Comparison of ENCODE assay signal across 9 mouse cellular contexts in the genomic region with DNA sequence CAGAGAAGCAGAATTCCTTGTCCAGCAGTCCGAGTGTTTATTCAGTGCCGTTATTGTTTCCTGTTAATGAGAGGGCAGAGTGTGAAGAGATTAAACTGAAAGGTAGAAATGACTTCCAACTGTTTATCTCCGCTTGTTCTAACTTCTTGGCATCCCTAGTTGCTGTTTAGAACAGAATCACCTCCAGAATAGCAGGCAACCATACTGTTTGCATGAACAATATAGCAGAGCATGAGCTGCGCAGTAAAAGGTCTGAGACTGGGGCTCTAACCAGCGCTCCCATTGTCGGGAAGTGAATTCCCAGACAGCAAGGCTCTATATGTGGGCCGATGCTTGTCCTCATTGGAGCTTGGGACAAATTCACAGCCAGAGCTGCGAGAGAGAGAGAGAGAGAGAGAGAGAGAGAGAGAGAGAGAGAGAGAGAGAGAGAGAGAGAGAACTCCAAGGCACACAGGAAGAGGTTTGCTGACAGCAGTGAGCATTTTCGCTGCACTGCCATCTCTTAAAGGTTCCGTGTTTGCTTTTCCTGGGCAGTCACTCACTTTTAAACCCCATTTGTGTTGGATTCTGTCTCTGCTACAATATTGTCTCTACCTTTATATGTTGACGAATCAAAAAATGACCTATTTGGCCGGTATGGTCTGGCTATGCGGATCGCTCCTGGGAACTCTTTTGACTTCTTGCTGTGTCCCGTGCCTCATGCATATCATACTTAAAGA. TPM values are rescaled to one million over a fixed set of nuclear protein-coding genes. Genes with fewer than 3 reads are reported as not detected.
DNase-seq lines count a peak whose midpoint lies in the region; ATAC-seq lines count a peak whose summit lies in the region.
"Had no signal": no experiment of that assay in that cellular context is flagged by ENCODE, and none has a peak within 500 bp of the region (broad histone marks: within the 10 kb centered on the region; RNA-seq: fewer than 3 reads in every experiment).

No protein-coding gene starts in this region.

- H3K9me3 ChIP-seq in heart, embryonic 11.5 days (replicated peaks; ENCODE audit: control insufficient read depth, low read length) = no peaks in the 10 kb centered on the region

- no peak for DNase-seq in heart, postnatal 14 days
- peak; percentile 15 for DNase-seq in A20 (ENCODE audit: low read depth, low spot score)
- no peak for DNase-seq in cerebellum, postnatal 4 days (ENCODE audit: low spot score in 2 of 2)
- DNase-seq in right cerebral cortex, adult 18-20 months = no peak
- no peak for DNase-seq in urinary bladder, postnatal 25 days (ENCODE audit: low spot score)

- intact Hi-C loops in heart, postnatal 14 days (cut with DNase I) = loop anchor here (2.0 kb wide), 1 partner anchor 34 kb away; a partner anchor contains a TSS

- peak overlapping the region; percentile 38 for H3K4me2 ChIP-seq in heart, embryonic 11.5 days

- H3K4me1 ChIP-seq in heart, embryonic 11.5 days (ENCODE audit: control insufficient read depth, insufficient read depth, low read length) = no peaks in the 10 kb centered on the region

- H3K36me3 ChIP-seq in heart, embryonic 11.5 days (ENCODE audit: control insufficient read depth, insufficient read depth, low read length) = no peaks in the 10 kb centered on the region

- no peak overlapping the region for H3K4me3 ChIP-seq in heart, embryonic 11.5 days (ENCODE audit: low read depth, low read length)

- ATAC-seq in heart, embryonic 11.5 days (replicated peaks; ENCODE audit: insufficient number of reproducible peaks, low FRiP score, low TSS enrichment) = no peak
- ATAC-seq in erythroid progenitor cell, adult 5-6 weeks (replicated peaks; ENCODE audit: low FRiP score, poor library complexity, severe bottlenecking) = 0 out of 2 replicates have a peak, but pooled peaks have one; percentile 35
- ATAC-seq in megakaryocyte, adult 5-6 weeks (ENCODE audit: poor library complexity, severe bottlenecking) = peak; percentile 20

- H3K27me3 ChIP-seq in heart, embryonic 11.5 days (ENCODE audit: control insufficient read depth, insufficient read depth, low read length) = no peaks in the 10 kb centered on the region

- H3K9ac ChIP-seq in heart, embryonic 11.5 days (ENCODE audit: low read depth, low read length) = no peak overlapping the region

- H3K27ac ChIP-seq in heart, embryonic 11.5 days (ENCODE audit: low read depth, low read length) = no peak overlapping the region

- 59% methylated on average over 15 of the region's 15 CpGs for WGBS in heart, embryonic 11.5 days (ENCODE audit: insufficient replicate concordance)

RNA-seq across cellular contexts. Expression of a gene that starts 3.5 kb away (rescaled TPM):
- polyA plus RNA-seq in heart, embryonic 11.5 days (2014; fragmentation: Nextera tagmentation; extraction: Ambion mirVana) = not detected in 2 replicates
- 1 to 10 TPM; 6.8 to 9.3 TPM for total RNA-seq in heart, postnatal 14 days (2021)
- total RNA-seq in erythroid progenitor cell, adult 5-6 weeks (2015; ENCODE audit: low replicate concordance) = not detected in 2 replicates
- total RNA-seq in erythroid progenitor cell, adult 5-6 weeks (2017; ENCODE audit: low replicate concordance) = 1.1 and 3.5 TPM in 2 replicates
- 2.9 and 3.6 TPM in 2 replicates for total RNA-seq in megakaryocyte, adult 5-6 weeks (2015)
- total RNA-seq in megakaryocyte, adult 5-6 weeks (2017) = 4.9 and 5.0 TPM in 2 replicates
- total RNA-seq: ES-E14 had no signal

RNA-seq across cellular contexts. Expression of a gene that starts 32.9 kb away (rescaled TPM):
- polyA plus RNA-seq in heart, embryonic 11.5 days (2014; fragmentation: Nextera tagmentation; extraction: Ambion mirVana) = 0.94 and 1.1 TPM in 2 replicates
- 10 to 100 TPM in 1 of 2 experiments, 1 to 10 TPM in 1; 9.6 to 10.5 TPM for total RNA-seq in heart, postnatal 14 days (2021)
- 15.1 and 20.9 TPM in 2 replicates for total RNA-seq in erythroid progenitor cell, adult 5-6 weeks (2015; ENCODE audit: low replicate concordance)
- total RNA-seq in erythroid progenitor cell, adult 5-6 weeks (2017; ENCODE audit: low replicate concordance) = 16.0 and 22.7 TPM in 2 replicates
- total RNA-seq in megakaryocyte, adult 5-6 weeks (2015) = 16.0 and 16.6 TPM in 2 replicates
- total RNA-seq in megakaryocyte, adult 5-6 weeks (2017) = 17.8 and 18.4 TPM in 2 replicates
